Mouse (Mus musculus) cerebellum, adult 2 months (tissue): ENCODE data around the gene Zfp28.

Experiments used
- CTCF ChIP-seq: fragments of 200-500 bp; IDR thresholded peaks from 2 replicates; pipeline ENCODE4 v1.5.1; 2011; ENCODE audit warnings: low read depth, mild to moderate bottlenecking, control low read depth, low read length, moderate library complexity, borderline replicate concordance; ENCODE audit not compliant: insufficient read depth
- POLR2A ChIP-seq: fragments of 200-500 bp; IDR thresholded peaks from 2 replicates; pipeline ENCODE4 v1.6.1; 2011; ENCODE audit warnings: low read length, control low read depth, borderline replicate concordance; ENCODE audit not compliant: insufficient read depth

GRCm38 (mm10) chr7:6358937-6359590 lies 24.0 kb upstream of the Zfp28 start:
- TF ChIP-seq CTCF: 0 out of 2 replicates have a peak, but pooled peaks have one; percentile 40
- no peak for TF ChIP-seq POLR2A
